12 mouse cellular contexts compared by ENCODE assay signal in genomic region chrX:13466681-13467080, GRCm38 (mm10). TPM values are rescaled to one million over a fixed set of nuclear protein-coding genes. Genes with fewer than 3 reads are reported as not detected.
DNase-seq lines count a peak whose midpoint lies in the region; ATAC-seq and TF ChIP-seq lines count a peak whose summit lies in the region.
"Had no signal": no experiment of that assay in that cellular context is flagged by ENCODE, and none has a peak within 500 bp of the region (broad histone marks: within the 10 kb centered on the region; RNA-seq: fewer than 3 reads in every experiment).

No protein-coding gene starts in this region.

- 67% methylated on average over 2 of the region's 2 CpGs for WGBS in kidney, postnatal 0 days
- WGBS in small intestine, adult 2 months: 82% methylated on average over 2 of the region's 2 CpGs
- 72% methylated on average over 2 of the region's 2 CpGs for WGBS in liver, embryonic 12.5 days (ENCODE audit: insufficient replicate concordance)

- H3K4me3 ChIP-seq in kidney, postnatal 0 days (replicated peaks; ENCODE audit: low read depth, low read length): no peak overlapping the region
- H3K4me3 ChIP-seq in small intestine, adult 2 months (ENCODE audit: low read depth, low read length): no peak overlapping the region
- H3K4me3 ChIP-seq in liver, embryonic 12.5 days: no peak overlapping the region
- H3K4me3 ChIP-seq: embryonic facial prominence, embryonic 15.5 days; forebrain, embryonic 12.5 days had no signal

- H3K4me1 ChIP-seq in kidney, postnatal 0 days (replicated peaks; ENCODE audit: insufficient read depth, low read length): no peaks in the 10 kb centered on the region
- H3K4me1 ChIP-seq in small intestine, adult 2 months (ENCODE audit: control insufficient read depth, insufficient read depth, insufficient read length, low read length): peaks cover 27% of the 10 kb centered on the region; the same call in 1 of the 2 replicates
- H3K4me1 ChIP-seq in liver, embryonic 12.5 days: peaks cover 4% of the 10 kb centered on the region; the same call in 1 of the 2 replicates
- H3K4me1 ChIP-seq: embryonic facial prominence, embryonic 15.5 days; forebrain, embryonic 12.5 days had no signal

- H3K36me3 ChIP-seq in kidney, postnatal 0 days (ENCODE audit: insufficient read depth, low read length): no peaks in the 10 kb centered on the region
- no peaks in the 10 kb centered on the region for H3K36me3 ChIP-seq in small intestine, adult 2 months (ENCODE audit: control insufficient read depth, insufficient read depth, low read length)
- no peaks in the 10 kb centered on the region for H3K36me3 ChIP-seq in liver, embryonic 12.5 days
- H3K36me3 ChIP-seq: embryonic facial prominence, embryonic 15.5 days; forebrain, embryonic 12.5 days had no signal

- DNase-seq in cerebellum, postnatal 4 days (ENCODE audit: low spot score in 2 of 2): no peak
- peak; percentile 3 for DNase-seq in kidney, postnatal 0 days (ENCODE audit: low spot score)
- DNase-seq in kidney, adult 18-20 months: no peak
- peak; percentile 59 for DNase-seq in lung, postnatal 10 days
- DNase-seq in lung, postnatal 14 days: no peak
- DNase-seq: liver had no signal

- H3K27me3 ChIP-seq in kidney, postnatal 0 days (ENCODE audit: insufficient read depth, low read length): no peaks in the 10 kb centered on the region
- no peaks in the 10 kb centered on the region for H3K27me3 ChIP-seq in small intestine, adult 2 months (ENCODE audit: control insufficient read depth, insufficient read depth, low read length)
- no peaks in the 10 kb centered on the region for H3K27me3 ChIP-seq in liver, embryonic 12.5 days (replicated peaks)
- H3K27me3 ChIP-seq: CH12.LX; embryonic facial prominence, embryonic 15.5 days had no signal

- ATAC-seq in cerebellum, adult (ENCODE audit: insufficient number of reproducible peaks, low FRiP score, low TSS enrichment): peak; percentile 4; the same call in 1 of the 2 replicates
- no peak for ATAC-seq in kidney, postnatal 0 days (replicated peaks; ENCODE audit: low FRiP score, low read depth)
- ATAC-seq in liver, embryonic 12.5 days: no peak

- no peak overlapping the region for H3K4me2 ChIP-seq in kidney, postnatal 0 days (ENCODE audit: low read length)
- H3K4me2 ChIP-seq in liver, embryonic 12.5 days: no peak overlapping the region
- H3K4me2 ChIP-seq: embryonic facial prominence, embryonic 15.5 days; forebrain, embryonic 12.5 days had no signal

- TF ChIP-seq POLR2A in small intestine, adult 2 months (IDR thresholded peaks at IDR 0.05; ENCODE audit: low read depth, low read length): no peak

- H3K9me3 ChIP-seq in kidney, postnatal 0 days (replicated peaks; ENCODE audit: low read length): no peaks in the 10 kb centered on the region
- no peaks in the 10 kb centered on the region for H3K9me3 ChIP-seq in liver, embryonic 12.5 days (replicated peaks)
- H3K9me3 ChIP-seq: embryonic facial prominence, embryonic 15.5 days; forebrain, embryonic 12.5 days had no signal

- TF ChIP-seq CTCF in kidney, postnatal 0 days (IDR thresholded peaks at IDR 0.05; ENCODE audit: low read depth): no peak
- no peak for TF ChIP-seq CTCF in small intestine, adult 2 months (IDR thresholded peaks at IDR 0.05; ENCODE audit: extremely low read depth, insufficient read length, insufficient replicate concordance, low read depth, low read length)

- no peak overlapping the region for H3K9ac ChIP-seq in kidney, postnatal 0 days (ENCODE audit: low read depth, low read length)
- no peak overlapping the region for H3K9ac ChIP-seq in liver, embryonic 12.5 days
- H3K9ac ChIP-seq: embryonic facial prominence, embryonic 15.5 days; forebrain, embryonic 12.5 days had no signal

- no peak overlapping the region for H3K27ac ChIP-seq in kidney, postnatal 0 days
- H3K27ac ChIP-seq in small intestine, adult 2 months (ENCODE audit: insufficient read depth, low read depth, low read length): peak overlapping the region; percentile 8; the same call in 1 of the 2 replicates
- H3K27ac ChIP-seq in liver, embryonic 12.5 days: no peak overlapping the region
- H3K27ac ChIP-seq: embryonic facial prominence, embryonic 15.5 days; forebrain, embryonic 12.5 days had no signal

RNA-seq across cellular contexts. Expression of gene Nyx, which starts 0.8 kb away (rescaled TPM):
- polyA plus RNA-seq in kidney, postnatal 0 days (2015; fragmentation: Nextera tagmentation; extraction: Ambion mirVana): 0.03 TPM in 1 of 2 replicates, not detected in the other
- 0.34 and 1.4 TPM in 2 replicates for polyA plus RNA-seq in small intestine, adult 2 months (2012; rRNA removed)
- polyA plus RNA-seq in liver, embryonic 12.5 days (2016; fragmentation: Nextera tagmentation; extraction: Ambion mirVana): not detected in 2 replicates

Comparison
In these comparisons a context has a peak if more than half of its experiments do, and no peak if none do; other contexts are left out.
1. DNase-seq: peak in kidney, postnatal 0 days (single experiment) and lung, postnatal 10 days (single experiment); none in cerebellum, postnatal 4 days (0 of 2), kidney, adult 18-20 months (single experiment) and lung, postnatal 14 days (single experiment).